Mouse (Mus musculus): ENCODE data around the gene Cc2d2a. TPM values are rescaled to one million over a fixed set of nuclear protein-coding genes. Genes with fewer than 3 reads are reported as not detected.

Cc2d2a gene
- polyA plus RNA-seq (2015; fragmentation: Nextera tagmentation; extraction: Ambion mirVana): 7.2 and 8.1 TPM in 2 replicates

DNA sequence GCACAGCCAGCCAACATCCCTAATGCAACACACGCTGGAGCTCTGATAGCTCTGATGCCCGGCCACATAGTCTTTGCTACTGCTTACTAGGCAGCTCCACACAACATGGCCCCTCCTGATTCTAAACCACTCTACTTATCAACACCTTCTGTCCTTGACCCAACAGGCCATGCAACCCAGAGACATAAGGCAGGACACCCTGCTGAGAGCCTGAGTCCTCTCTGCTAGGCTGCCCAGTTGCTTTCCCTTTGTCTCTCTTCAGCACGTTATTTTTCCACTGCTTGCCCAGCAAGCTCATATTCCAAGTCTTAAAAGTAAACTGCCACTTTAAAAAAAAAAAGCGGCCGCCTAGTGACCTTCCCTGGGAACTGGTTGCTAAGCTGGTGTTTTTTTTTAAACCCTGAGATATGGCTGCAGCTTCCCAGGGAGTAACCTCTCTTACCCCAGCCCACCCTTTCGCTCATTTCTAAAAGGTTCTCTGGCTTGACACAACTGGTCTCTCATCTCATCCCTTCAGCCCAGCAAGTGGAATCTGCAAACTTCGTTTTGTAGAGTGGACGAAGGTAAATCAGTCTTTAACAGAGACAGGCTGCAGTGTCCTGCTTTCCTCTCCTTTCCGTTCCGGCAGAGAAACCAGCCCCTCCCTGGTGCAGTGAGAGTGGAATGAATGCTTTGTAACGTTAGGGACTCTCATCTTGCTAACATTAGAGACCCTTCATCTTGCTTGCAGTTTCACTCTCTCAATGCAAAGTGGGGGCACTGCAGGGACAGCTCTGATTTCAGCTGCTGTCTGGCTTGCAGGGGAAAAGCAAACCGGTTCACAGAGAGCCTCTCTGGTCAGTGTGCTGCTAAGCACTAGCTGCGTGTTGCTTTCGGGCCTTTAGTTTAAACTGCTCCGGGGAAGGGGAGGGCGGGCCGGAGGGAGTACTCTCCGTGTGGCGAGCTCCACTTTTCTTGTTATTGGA lies at the start of gene Cc2d2a:
TSS of gene Cc2d2a (plus strand) at position 350 of the 965 bp plus-strand sequence.

Other genes with a start within 250 kb of the Cc2d2a start
- 1.6 and 3.2 TPM in 2 replicates for gene C1qtnf7, start 146.8 kb upstream of the Cc2d2a start, polyA plus RNA-seq (2015; fragmentation: Nextera tagmentation; extraction: Ambion mirVana)
- 0.72 TPM in 1 of 2 replicates, not detected in the other for gene Bst1, start 156.5 kb downstream of the Cc2d2a start, polyA plus RNA-seq (2015; fragmentation: Nextera tagmentation; extraction: Ambion mirVana)
- 79.3 and 80.7 TPM in 2 replicates for gene Fbxl5, start 159.3 kb downstream of the Cc2d2a start, polyA plus RNA-seq (2015; fragmentation: Nextera tagmentation; extraction: Ambion mirVana)
- gene Cd38, start 206.2 kb downstream of the Cc2d2a start, polyA plus RNA-seq (2015; fragmentation: Nextera tagmentation; extraction: Ambion mirVana): 3.7 TPM in 2 replicates